Mouse (Mus musculus): ENCODE data around the gene Tlr5.

GRCm38 (mm10) chr1:182935469-182935868, 19.1 kb upstream of the Tlr5 start:
- TF ChIP-seq CTCF (IDR thresholded peaks at IDR 0.05; ENCODE audit: extremely low read depth, insufficient read depth, insufficient read length, insufficient replicate concordance) (no peak), POLR2A (IDR thresholded peaks at IDR 0.05; ENCODE audit: low read depth, low read length) (no peak)
